Mouse (Mus musculus) right cerebral cortex, postnatal 10 days (tissue): ENCODE measurements at regions not wholly inside any gene's neighbourhood (a gene's known extent, or its start where the extent isn't known, plus 50 kb on each side); places are given as distances from the start of the nearest gene placed in this dataset.

Experiments
- DNase-seq, 2 experiments: peaks; one replicate each; pipeline ENCODE4 v3.0.0; 2021; ENCODE audit warnings: low spot score in 2 of 2

DNA sequence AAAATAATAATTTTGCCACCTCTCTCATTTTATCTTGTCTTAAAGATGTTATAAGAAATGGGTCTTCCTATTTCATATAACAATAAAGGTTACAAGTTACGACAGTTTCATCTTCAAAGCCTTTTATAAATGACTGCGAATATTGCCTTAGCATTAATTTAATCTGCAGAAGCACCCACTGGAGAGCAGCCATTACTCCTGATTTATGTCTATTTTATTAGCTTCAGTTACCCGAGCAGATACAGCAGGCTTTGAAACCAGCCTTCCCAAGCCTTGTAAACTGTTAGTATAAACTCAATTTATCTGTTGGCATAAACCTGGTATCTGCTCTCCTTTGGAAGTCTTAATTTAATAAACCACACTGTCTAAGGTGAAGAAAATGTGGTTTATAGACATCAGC, 2851.6 kb upstream of the Gm6569 start:
- no peak for DNase-seq

DNA sequence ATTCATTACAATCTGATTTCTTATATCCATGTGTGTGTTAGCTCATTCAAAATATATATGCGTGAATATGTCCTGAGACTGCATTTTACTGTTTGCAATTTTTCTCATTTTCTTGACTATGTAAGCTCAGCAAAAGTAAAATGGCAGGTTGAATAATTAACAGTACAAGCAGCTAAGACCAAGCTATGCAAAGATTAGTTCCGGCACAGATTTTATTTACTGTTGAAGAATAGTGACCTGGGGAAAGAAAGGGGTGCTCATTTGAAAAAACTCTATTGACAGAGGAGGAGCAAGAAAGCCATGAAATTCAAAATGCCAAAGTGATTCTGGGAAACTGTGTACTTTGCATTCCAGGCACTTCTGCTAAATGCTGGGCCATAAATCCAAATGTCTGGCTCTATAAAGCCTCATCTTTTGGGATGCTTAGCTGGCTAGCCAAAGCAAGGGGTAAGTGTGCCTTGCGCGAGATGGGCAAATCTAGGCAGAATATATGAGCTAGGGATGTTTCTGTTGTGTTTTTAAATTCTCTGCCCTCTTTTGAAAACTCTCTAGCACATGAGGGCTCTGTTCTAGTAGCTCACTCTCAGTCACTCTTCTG, 2846.3 kb upstream of the Gm6569 start:
- no peak for DNase-seq

- DNase-seq: no peak
These were observed 2841.0 kb upstream of the Gm6569 start for GRCm38 (mm10) chr15:70993397-70993796.

DNA sequence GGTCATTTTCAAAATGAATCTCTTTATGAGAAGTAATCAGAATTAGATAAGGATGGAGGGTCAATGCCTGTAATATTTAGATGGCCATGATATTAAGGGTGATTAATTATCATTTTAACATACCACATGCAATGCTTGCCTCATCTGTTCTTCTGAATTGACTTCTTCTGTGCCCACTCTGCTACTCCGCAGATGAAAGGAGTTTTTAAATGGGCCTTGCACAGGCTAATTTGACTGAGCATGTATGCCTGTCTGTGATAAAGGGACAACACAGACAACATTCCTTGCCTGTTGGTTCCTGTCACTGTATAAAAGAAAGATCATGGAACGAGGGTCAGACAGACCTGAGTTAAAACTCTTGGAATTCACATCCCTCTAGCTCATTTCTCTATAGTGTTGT, 2824.0 kb upstream of the Gm6569 start:
- no peak for DNase-seq

GRCm38 (mm10) chr15:71010773-71011172, 2823.6 kb upstream of the Gm6569 start:
- DNase-seq: no peak

DNA sequence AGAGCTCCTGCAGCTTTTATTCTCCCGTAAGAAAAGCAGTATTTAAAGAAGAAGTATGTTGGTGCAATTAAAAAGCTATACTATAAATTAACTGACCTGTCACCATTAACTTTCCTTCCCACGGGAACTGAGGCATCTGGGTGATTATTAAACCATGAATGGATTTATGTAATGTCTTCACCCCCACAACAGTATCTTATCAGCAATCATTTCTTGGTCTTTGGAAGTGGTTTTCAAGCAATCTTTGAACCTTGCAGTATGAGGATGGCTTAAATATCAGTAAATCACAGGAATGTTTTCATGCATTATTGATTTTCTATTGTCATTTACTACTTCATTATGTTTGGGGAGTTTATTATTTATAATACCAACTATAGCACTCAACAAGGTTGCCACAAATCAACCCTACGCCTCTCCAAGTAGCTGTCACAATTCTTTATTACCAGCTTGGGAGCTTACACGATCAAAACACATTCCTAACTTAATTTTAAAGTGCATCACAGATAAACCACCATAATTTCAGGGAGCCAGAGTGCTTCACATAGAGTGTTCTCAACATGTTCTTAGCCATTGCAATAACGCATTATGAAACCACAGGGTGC, 2780.0 kb upstream of the Gm6569 start:
- DNase-seq: no peak

DNA sequence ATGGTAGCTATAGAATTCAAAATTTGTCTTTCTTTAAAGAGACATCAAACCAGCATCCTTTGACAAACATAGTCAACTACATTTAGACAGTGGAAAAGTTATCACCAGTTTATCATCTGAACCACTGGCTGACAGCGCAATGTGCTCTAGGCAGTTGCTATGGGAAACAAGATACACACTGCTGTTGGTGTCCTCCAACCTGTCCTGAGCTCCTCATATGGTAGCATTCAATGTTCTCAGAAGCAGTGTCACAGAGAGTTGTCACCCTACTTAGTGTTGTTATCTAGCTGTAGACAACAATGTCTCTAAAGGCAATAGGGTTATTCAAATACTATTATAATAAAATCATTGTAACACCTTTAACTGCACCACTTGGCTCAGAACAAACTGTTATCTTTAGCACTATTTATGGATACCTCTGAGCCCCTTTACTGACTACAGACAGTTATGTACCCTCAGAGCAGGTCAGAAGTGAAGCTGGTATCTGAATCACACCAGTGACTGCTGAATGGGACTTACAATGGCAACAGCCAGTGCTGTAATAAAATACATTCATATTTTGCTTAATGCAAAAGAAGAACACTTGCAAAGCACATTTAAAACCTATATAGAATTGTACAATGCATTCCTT, 2747.9 kb upstream of the Gm6569 start:
- DNase-seq: no peak

- DNase-seq: peak; percentile 40 to 62
These were observed 2735.2 kb upstream of the Gm6569 start for GRCm38 (mm10) chr15:71099111-71099510.

- DNase-seq: no peak
These were observed 2704.6 kb upstream of the Gm6569 start for GRCm38 (mm10) chr15:71129802-71130201.

DNA sequence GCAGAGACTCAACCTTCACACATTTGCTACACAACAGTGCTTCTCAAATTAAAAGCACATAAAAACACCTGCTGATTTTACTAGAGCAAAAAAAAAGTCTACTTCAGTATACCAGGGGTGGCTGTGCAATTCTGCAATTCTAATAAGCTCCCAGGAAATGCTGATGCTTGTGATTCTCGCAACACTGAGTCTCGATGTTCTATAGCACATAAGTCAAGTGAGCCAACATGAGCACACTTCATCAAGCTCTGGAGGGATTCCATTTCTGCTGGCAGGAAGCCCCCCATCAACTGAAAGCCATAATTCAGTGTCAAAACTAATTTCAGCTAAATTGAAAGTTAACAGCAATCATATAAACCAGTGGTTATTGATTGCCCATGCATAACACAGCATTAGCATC, 2676.7 kb upstream of the Gm6569 start:
- DNase-seq: peak; percentile 20 to 24

DNA sequence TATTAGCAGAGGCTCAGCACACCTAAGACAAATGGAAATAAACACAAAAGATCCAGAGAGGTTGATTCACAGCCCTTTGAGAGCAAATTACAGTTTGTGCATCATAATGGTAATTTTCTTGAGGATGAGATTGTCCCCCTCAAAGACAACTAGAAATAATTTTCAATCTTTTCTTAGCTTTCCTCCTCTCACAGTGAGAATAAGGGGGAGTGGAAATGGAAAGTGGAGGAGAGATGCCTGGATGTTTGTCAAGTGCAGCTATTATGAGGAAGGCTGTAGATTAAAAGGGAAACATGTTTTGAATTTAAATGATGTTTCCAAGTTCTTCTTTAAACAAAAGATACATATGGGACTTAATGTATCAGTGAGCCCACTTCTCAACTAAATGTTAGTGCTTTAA, 2672.3 kb upstream of the Gm6569 start:
- peak in 1 of 2 experiments; percentile 23 for DNase-seq

DNA sequence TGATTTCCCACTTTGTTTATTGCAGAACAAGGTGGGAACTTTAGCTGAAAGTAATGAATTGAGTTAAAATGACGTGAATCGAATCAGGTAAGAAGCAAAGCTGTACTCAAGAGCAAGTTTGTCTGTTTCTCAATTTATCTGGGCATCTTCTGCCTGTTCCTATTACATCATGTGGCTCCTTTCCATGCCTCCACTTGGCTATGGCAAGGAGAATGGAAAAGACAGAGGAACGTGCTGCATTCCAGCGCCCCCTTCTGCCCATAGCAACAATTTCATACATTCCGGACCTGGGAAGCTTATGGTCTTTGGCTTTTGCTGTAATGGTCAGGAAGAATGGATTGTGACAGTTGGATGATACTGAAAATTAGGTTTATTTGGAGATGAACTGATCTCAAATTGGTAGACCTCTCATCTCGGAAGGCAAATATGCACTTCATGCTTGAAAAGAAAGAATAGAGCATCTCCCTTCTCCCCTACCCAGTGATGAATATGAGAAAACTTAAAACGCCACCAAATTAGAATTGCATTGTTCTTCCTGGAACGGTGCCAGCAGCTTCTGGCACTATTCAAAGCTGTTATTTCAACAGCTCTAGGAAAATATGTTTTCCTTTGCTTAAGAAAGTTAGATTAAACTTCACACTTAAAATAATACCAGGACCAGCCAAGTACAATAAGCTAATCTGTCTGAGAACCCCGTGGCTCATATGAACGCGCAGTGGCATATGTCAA, 2639.2 kb upstream of the Gm6569 start:
- peak; percentile 76 to 80 for DNase-seq

- DNase-seq: peak; percentile 92 to 94
These were observed 2593.6 kb upstream of the Gm6569 start for GRCm38 (mm10) chr15:71240647-71241351.

DNA sequence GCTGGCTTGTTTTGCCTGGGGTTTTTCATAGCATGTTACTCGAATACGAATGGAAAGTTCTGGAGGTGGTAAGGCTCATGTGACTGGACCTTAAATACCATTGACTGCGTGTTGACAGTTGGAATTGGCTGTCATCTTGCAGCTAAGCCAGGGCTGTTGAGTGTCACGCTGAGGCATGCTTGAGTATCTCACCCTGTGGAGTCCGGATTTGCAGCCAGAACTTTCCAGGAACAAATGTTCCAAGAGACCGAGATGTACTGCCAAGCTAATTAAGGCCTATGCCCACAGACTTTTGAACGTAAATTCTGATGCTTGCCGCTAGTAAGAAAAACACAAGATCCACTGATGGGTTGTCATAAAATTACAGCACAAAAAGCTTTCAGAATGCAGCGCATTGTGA, 2590.8 kb upstream of the Gm6569 start:
- peak; percentile 45 to 47 for DNase-seq

DNA sequence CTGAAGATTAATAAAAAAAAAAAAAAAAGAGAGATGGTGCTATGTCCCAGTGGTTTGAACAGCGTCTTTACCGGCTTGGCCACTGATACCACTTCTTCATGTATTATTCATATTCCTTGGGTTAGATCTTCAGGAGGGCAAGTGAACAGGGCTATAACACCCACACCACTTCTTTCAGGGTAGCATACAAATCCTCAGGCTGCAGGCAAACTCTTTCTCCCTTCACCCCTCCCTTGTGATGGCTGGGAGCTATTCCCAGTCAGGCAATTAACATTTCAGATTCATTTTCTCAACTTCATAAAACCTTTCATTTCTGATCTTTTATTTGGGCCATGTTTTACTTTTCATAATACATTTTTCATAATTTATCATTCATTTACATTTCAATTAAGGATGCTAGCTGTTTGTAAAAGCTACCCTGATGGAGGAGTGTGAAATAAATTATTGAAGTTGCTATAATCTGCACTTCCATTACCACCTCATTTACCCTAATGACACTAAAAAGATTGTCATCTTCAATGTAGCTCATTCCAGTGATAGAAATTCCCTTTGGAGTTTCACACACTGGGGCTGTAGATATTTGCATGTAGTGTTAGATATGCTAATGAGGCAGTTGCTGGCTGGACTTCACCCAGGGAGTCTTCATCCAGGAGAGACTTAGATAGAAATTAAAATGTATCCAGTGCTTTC, 2558.3 kb upstream of the Gm6569 start:
- DNase-seq: no peak

- DNase-seq: no peak
These were observed 2557.8 kb upstream of the Gm6569 start for GRCm38 (mm10) chr15:71276566-71276912.

GRCm38 (mm10) chr15:71277388-71277787, 2557.0 kb upstream of the Gm6569 start:
- no peak for DNase-seq

- DNase-seq: peak in 1 of 2 experiments; percentile 41
These were observed 2550.6 kb upstream of the Gm6569 start for GRCm38 (mm10) chr15:71283775-71284174.

DNA sequence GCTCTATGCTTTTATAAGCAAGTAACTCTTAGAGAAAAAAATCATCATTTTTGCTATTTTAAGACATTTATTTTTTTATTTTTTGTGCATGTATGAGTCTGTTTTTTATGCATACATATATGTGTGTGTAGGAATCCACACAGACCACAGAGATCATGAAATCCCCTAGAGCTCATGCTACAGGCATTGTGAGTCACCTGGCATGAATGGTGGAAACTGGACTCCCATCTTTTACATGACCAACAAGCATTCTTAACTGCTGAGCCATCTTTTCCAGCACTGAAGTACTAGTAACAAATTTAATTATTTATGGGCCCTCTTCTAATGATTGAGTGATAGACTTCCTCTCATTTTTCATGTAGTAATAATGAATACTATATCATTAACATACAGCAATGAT, 2531.8 kb upstream of the Gm6569 start:
- DNase-seq: no peak

DNA sequence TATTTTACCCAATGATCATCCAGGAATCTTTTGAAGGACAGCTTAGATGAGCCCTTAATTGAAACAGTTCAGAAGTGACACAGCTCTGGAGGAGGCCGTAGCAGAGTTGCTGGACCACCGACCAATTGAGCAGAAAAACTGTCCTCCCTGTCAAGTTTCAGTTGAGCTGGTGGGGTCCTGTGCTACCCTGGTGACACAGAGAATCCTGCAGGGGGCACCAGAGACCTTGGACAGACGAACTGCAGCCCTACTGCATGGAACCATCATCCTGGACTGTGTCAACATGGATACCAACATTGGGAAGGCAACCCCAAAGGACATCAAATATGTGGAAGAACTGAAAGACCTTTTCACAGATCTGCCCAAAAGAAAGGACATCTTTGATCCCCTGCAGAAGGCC, 2524.1 kb upstream of the Gm6569 start:
- peak in 1 of 2 experiments; percentile 20 for DNase-seq

DNA sequence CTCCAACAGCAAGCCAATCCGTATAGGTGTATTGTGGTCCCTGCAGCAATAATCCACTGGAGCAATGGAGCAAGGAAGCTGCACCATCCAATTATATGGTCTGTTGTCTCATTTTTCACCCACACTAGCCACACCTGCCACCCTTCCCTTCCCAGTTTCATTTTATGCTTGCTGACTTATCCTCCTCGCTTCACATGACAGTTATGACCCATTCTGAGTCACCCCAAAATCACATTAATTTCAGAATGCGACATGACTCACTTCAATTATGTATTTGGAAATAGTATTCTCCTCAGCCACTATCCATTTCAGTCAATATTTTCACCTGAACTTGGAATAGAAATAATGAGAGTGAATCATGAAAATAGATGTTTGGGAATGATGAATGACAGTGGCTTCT, 2507.8 kb upstream of the Gm6569 start:
- no peak for DNase-seq
